Mouse (Mus musculus) embryonic fibroblast, embryonic 13.5 days (primary cell): ENCODE data around the gene Nes.

Source experiments
- CTCF ChIP-seq: IDR thresholded peaks from 2 replicates; pipeline ENCODE4 v1.5.1; 2011; ENCODE audit warnings: mild to moderate bottlenecking, control low read depth, low read length, moderate library complexity, borderline replicate concordance; ENCODE audit not compliant: insufficient read depth
- POLR2A ChIP-seq: IDR thresholded peaks from 2 replicates; pipeline ENCODE4 v1.6.1; 2011; ENCODE audit warnings: low read depth, mild to moderate bottlenecking, control low read depth, low read length, moderate library complexity

GRCm38 (mm10) chr3:87988068-87988467 lies 17.2 kb downstream of the Nes start:
- TF ChIP-seq CTCF (no peak), POLR2A (no peak)
